Mouse (Mus musculus) forebrain, embryonic 15.5 days (tissue): ENCODE data around the gene Osbpl10. TPM values are rescaled to one million over a fixed set of nuclear protein-coding genes. Genes with fewer than 3 reads are reported as not detected.

Experiments used
- ATAC-seq: fragments of 200-750 bp; cut with Nextera tagmentation; replicated peaks from 2 replicates; pipeline ENCODE4 v1.8.0; 2017; ENCODE audit warnings: mild to moderate bottlenecking, moderate TSS enrichment, moderate library complexity
- H3K27ac ChIP-seq: fragments of 300-500 bp; sonication (generic); replicated peaks from 2 replicates; pipeline ENCODE4 v1.5.1; 2015; ENCODE audit warnings: mild to moderate bottlenecking, inconsistent platforms
- H3K27me3 ChIP-seq: fragments of 300-500 bp; sonication (generic); 2 replicates; pipeline ENCODE4 v1.6.1; 2015; ENCODE audit warnings: inconsistent platforms
- H3K36me3 ChIP-seq: fragments of 300-500 bp; sonication (generic); 2 replicates; pipeline ENCODE4 v1.6.1; 2015; ENCODE audit warnings: mild to moderate bottlenecking, inconsistent platforms
- H3K4me1 ChIP-seq: fragments of 300-500 bp; sonication (generic); 2 replicates; pipeline ENCODE4 v1.6.1; 2015; ENCODE audit warnings: inconsistent platforms
- H3K4me2 ChIP-seq: fragments of 300-500 bp; sonication (generic); replicated peaks from 2 replicates; pipeline ENCODE4 v1.6.1; 2015; ENCODE audit warnings: mild to moderate bottlenecking, inconsistent platforms
- H3K4me3 ChIP-seq: fragments of 300-500 bp; sonication (generic); 2 replicates; pipeline ENCODE4 v1.5.1; 2015; ENCODE audit warnings: mild to moderate bottlenecking, inconsistent platforms
- H3K9ac ChIP-seq: fragments of 300-500 bp; sonication (generic); replicated peaks from 2 replicates; pipeline ENCODE4 v1.6.1; 2015; ENCODE audit warnings: mild to moderate bottlenecking, inconsistent platforms
- H3K9me3 ChIP-seq: fragments of 300-500 bp; sonication (generic); 2 replicates; pipeline ENCODE4 v1.6.1; 2016; ENCODE audit warnings: inconsistent platforms
- WGBS: fragments of 180-500 bp; shearing (Covaris S2); methylation state at CpG from one replicate; pipeline ENCODE4 v1.1.7; 2015; ENCODE audit warnings: mixed read lengths; 5-methylcytosine and 5-hydroxymethylcytosine counted together
- polyA plus RNA-seq: library from polyadenylated mRNA; unstranded; fragments of >200 nt; fragmentation: Nextera tagmentation; extraction: Ambion mirVana; gene quantifications from 2 replicates; pipeline ENCODE4 v1.2.1, GENCODE M21; 2015

The Osbpl10 gene
- polyA plus RNA-seq: 1.9 and 2.6 TPM in 2 replicates

DNA sequence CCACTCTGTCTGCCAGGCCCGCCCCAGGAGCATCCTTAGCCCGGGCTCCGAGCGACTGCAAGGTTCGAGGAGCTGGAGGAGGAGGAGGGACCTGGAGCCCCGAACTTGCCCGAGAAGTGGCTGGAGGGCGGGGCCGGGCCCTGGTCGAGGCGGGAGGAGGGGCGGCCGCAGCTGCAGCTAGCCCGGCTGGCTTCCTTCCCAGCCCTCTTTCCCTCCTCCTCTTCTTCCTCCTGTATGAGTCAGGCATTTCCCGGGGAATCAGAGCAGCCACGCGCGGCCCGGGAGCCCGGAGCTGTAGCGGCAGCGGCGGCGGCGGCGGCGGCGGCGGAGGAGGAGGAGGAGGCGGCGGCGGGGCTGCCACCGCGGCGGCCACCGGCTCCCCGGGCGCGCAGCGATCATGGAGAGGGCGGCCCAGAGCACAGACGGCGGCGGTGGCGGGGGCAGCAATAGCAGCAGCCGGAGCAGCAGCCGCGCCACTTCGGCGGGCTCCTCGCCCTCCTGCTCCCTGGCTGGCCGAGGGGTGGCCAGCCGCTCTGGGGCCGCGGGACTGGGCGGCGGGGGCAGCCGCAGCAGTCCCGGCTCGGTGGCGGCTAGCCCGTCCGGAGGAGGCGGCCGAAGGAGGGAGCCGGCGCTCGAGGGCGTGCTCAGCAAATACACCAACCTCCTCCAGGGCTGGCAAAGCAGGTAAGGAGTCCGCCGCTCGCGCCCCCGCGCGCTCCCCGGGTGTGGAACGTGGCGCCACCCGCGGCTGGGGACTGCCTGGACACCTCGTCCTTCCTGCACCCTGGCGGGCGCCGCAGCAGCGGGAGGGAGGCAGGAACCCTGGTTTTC, at the start of gene Osbpl10:
Gene Osbpl10 (plus strand): TSS at position 289 of the 831 bp plus-strand sequence.
- ATAC-seq: peak; percentile 86
- Histone ChIP-seq H3K4me3 (peak within 1 kb of the TSS; percentile 71), H3K9ac (peak within 1 kb of the TSS; percentile 78), H3K27ac (peak within 1 kb of the TSS; percentile 70), H3K4me2 (peak within 1 kb of the TSS; percentile 78), H3K36me3 (no peaks in the 10 kb centered on the region), H3K27me3 (no peaks in the 10 kb centered on the region), H3K4me1 (peaks cover 16% of the 10 kb centered on the region), H3K9me3 (no peaks in the 10 kb centered on the region)
- 0% methylated on average over 41 of the region's 86 CpGs for WGBS

DNA sequence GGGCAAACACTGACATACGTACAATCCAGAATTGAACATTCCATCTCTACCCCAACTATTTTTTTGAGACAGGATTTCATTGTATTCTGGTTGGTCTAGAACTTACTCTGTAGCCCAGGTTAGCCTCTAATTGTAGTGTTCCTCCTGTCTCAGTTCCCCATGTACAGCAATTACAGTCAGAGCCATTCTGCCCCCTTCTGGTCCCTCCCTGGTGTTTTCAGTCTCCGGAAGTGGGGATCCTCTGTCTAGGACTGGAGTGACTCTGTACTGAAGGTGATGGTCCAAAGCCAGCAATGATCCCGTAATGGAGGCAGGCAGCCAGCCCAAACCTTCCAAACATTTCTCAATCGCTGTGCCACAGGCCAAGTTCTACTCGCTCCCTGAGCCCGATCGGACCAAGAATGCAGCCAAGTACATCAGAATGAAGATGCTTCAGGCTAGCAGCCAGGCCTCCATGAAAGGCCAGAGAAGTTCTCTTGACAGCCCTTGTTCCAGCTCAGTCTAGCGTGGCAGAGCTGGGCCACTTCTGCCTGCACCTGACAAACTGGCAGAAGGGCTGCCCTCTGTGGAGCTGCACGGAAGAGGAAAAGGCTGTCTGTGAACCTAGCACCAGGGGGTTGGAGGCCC, 47.8 kb upstream of the Osbpl10 start:
- Histone ChIP-seq H3K27ac (0 out of 2 replicates have a peak overlapping the region, but pooled peaks have one; percentile 17), H3K9ac (no peak overlapping the region), H3K4me3 (no peak overlapping the region), H3K27me3 (no peaks in the 10 kb centered on the region), H3K4me1 (peaks cover 21% of the 10 kb centered on the region), H3K4me2 (no peak overlapping the region), H3K9me3 (no peaks in the 10 kb centered on the region), H3K36me3 (no peaks in the 10 kb centered on the region)
- no peak for ATAC-seq
- 43% methylated on average over 9 of the region's 9 CpGs for WGBS

GRCm38 (mm10) chr9:114932607-114933006, 45.8 kb upstream of the Osbpl10 start:
- Histone ChIP-seq H3K4me3 (peak overlapping the region; percentile 78), H3K27me3 (no peaks in the 10 kb centered on the region), H3K4me1 (peaks cover 21% of the 10 kb centered on the region), H3K36me3 (no peaks in the 10 kb centered on the region), H3K4me2 (peak overlapping the region; percentile 89), H3K9me3 (no peaks in the 10 kb centered on the region), H3K27ac (no peak overlapping the region), H3K9ac (peak overlapping the region; percentile 63)
- ATAC-seq: no peak
- 24% methylated on average over 13 of the region's 13 CpGs for WGBS

DNA sequence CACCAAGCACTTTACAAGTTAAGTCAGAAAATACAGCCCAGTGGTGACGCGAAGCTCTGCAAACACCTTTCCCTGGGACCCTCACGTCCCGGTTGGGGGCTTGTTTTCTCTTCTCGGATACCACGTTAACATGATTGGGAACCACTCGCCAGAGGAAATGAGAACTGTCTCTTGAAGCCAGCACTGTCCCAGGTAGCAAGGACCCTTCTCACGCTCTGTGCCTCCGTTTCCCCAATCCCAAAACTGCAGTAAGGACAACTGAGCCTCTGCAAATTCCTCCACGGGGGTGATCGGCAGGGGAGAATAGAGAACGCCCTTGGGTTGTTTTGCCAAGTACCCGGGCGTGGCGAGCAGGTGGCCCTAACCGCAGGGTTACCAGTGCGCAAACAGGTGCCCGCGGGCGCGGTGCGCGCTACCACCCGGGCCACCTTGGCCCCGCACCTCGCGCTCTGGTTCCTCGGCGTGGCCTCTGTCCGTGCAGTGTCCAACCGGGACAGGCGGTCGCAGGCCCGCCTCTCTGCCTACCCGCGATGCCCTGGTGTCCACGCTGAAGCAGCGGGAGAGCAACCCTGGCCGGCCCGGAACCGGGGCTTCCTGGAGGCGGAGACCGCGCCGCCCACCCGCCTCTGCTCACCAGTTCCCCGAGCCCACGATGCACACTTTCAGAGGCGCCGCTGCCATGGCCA, 45.2 kb upstream of the Osbpl10 start:
- ATAC-seq: no peak; the same call in 1 of the 2 replicates
- Histone ChIP-seq H3K4me3 (peak overlapping the region; percentile 78), H3K27ac (peak overlapping the region; percentile 47), H3K36me3 (no peaks in the 10 kb centered on the region), H3K4me2 (peak overlapping the region; percentile 89), H3K9ac (peak overlapping the region; percentile 63), H3K9me3 (no peaks in the 10 kb centered on the region), H3K27me3 (no peaks in the 10 kb centered on the region), H3K4me1 (peaks cover 21% of the 10 kb centered on the region)
- under 1% methylated on average over 50 of the region's 50 CpGs for WGBS

GRCm38 (mm10) chr9:114933723-114934171, 44.6 kb upstream of the Osbpl10 start, which contains the start of gene Gpd1l:
Gene Gpd1l, minus strand, starts transcription at chr9:114933987.
- no peaks in the 10 kb centered on the region for H3K9me3 ChIP-seq
- H3K27me3 ChIP-seq: no peaks in the 10 kb centered on the region
- 0% methylated on average over 30 of the region's 30 CpGs for WGBS
- H3K4me2 ChIP-seq: peak within 1 kb of the TSS; percentile 89
- peak; percentile 98 for ATAC-seq
- peaks cover 21% of the 10 kb centered on the region for H3K4me1 ChIP-seq
- H3K9ac ChIP-seq: peak within 1 kb of the TSS; percentile 63
- no peaks in the 10 kb centered on the region for H3K36me3 ChIP-seq
- H3K4me3 ChIP-seq: peak within 1 kb of the TSS; percentile 78
- peak within 1 kb of the TSS; percentile 47 for H3K27ac ChIP-seq

- no peak; the same call in 1 of the 2 replicates for ATAC-seq
- 75% methylated on average over 11 of the region's 11 CpGs for WGBS
- Histone ChIP-seq H3K36me3 (no peaks in the 10 kb centered on the region), H3K9me3 (no peaks in the 10 kb centered on the region), H3K27ac (no peak overlapping the region), H3K4me3 (peak overlapping the region; percentile 78), H3K4me2 (peak overlapping the region; percentile 89), H3K27me3 (no peaks in the 10 kb centered on the region), H3K9ac (no peak overlapping the region), H3K4me1 (peaks cover 21% of the 10 kb centered on the region)
Measured at GRCm38 (mm10) chr9:114934231-114934630, 44.1 kb upstream of the Osbpl10 start.

- Histone ChIP-seq H3K4me3 (no peak overlapping the region), H3K4me2 (no peak overlapping the region), H3K9me3 (no peaks in the 10 kb centered on the region), H3K4me1 (peaks cover 21% of the 10 kb centered on the region), H3K27ac (no peak overlapping the region), H3K27me3 (no peaks in the 10 kb centered on the region), H3K9ac (no peak overlapping the region), H3K36me3 (no peaks in the 10 kb centered on the region)
- WGBS: 84% methylated on average over 4 of the region's 4 CpGs
- no peak for ATAC-seq
Measured at GRCm38 (mm10) chr9:114935321-114935720, 43.0 kb upstream of the Osbpl10 start.

- Histone ChIP-seq H3K36me3 (no peaks in the 10 kb centered on the region), H3K4me3 (no peak overlapping the region), H3K4me2 (no peak overlapping the region), H3K9ac (no peak overlapping the region), H3K9me3 (no peaks in the 10 kb centered on the region), H3K27ac (no peak overlapping the region), H3K4me1 (peaks cover 14% of the 10 kb centered on the region), H3K27me3 (no peaks in the 10 kb centered on the region)
- no peak for ATAC-seq
- 83% methylated on average over 2 of the region's 2 CpGs for WGBS
Measured at GRCm38 (mm10) chr9:114936687-114937086, 41.7 kb upstream of the Osbpl10 start.

DNA sequence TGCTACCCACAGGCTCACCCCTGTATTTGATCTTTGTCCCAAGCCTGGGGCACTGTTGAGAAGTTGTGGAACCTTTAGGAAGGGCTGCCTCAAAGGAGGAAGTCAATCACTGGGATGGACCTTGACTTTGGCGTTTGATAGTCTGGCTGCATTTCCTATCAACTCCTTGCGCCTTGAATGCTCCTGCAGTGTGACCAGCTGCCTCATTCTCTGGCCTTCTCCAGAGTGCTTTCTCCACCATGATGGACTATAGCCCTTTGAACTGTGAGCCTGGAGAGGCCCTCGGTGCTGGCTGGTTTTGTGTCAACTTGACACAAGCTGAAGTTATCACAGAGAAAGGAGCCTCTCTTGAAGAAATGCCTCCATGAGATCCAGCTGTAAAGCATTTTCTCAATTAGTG, 33.7 kb upstream of the Osbpl10 start:
- no peaks in the 10 kb centered on the region for H3K27me3 ChIP-seq
- no peaks in the 10 kb centered on the region for H3K36me3 ChIP-seq
- no peak overlapping the region for H3K27ac ChIP-seq
- H3K4me1 ChIP-seq: no peaks in the 10 kb centered on the region
- no peak overlapping the region for H3K4me2 ChIP-seq
- ATAC-seq: no peak
- 95% methylated on average over 3 of the region's 3 CpGs for WGBS
- no peaks in the 10 kb centered on the region for H3K9me3 ChIP-seq
- no peak overlapping the region for H3K4me3 ChIP-seq
- H3K9ac ChIP-seq: no peak overlapping the region

DNA sequence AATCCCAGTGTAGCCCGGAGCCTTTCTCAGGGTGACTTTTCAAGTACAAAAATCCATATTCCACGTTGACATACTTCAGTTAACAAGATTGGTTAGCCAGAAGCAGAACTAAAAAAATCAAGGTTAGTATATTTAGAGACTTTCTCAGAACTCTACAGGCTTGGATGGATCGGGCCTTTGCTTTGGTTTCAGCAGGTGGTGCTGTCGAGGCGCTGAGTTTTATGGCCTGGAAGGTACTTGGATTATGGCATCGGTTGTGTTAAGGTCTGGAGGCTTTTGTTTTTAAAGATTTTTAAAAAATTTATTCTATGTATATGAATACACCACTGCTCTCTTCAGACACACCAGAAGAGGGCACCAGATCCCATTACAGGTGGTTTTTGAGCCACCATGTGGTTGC, 32.8 kb upstream of the Osbpl10 start:
- H3K27ac ChIP-seq: no peak overlapping the region
- H3K4me2 ChIP-seq: no peak overlapping the region
- ATAC-seq: no peak
- no peak overlapping the region for H3K4me3 ChIP-seq
- no peaks in the 10 kb centered on the region for H3K27me3 ChIP-seq
- H3K9ac ChIP-seq: no peak overlapping the region
- WGBS: 88% methylated on average over 6 of the region's 6 CpGs
- H3K36me3 ChIP-seq: no peaks in the 10 kb centered on the region
- no peaks in the 10 kb centered on the region for H3K9me3 ChIP-seq
- no peaks in the 10 kb centered on the region for H3K4me1 ChIP-seq

DNA sequence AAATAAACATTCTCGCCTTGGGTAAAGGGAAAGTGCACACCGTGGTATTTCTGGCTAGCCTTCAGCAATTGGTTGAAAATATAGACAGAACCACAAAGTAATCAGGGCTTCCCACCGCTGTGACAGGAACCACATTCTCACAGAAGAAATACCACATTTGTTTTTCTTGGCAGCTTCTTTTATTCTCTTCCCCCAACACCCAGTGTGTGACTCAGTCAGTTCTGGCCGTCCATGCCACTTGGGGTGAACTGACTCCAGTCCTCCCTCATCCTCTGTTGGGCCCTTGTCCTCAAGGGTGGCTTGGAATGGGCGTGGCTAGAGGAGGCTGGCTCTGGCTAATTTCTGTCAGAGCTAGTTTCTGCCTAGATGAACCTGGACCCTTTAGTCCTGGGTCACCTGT, 30.0 kb upstream of the Osbpl10 start:
- Histone ChIP-seq H3K4me3 (no peak overlapping the region), H3K27me3 (no peaks in the 10 kb centered on the region), H3K27ac (no peak overlapping the region), H3K36me3 (no peaks in the 10 kb centered on the region), H3K9ac (no peak overlapping the region), H3K4me2 (no peak overlapping the region), H3K4me1 (no peaks in the 10 kb centered on the region), H3K9me3 (no peaks in the 10 kb centered on the region)
- ATAC-seq: no peak
- WGBS: 57% methylated on average over 5 of the region's 5 CpGs

DNA sequence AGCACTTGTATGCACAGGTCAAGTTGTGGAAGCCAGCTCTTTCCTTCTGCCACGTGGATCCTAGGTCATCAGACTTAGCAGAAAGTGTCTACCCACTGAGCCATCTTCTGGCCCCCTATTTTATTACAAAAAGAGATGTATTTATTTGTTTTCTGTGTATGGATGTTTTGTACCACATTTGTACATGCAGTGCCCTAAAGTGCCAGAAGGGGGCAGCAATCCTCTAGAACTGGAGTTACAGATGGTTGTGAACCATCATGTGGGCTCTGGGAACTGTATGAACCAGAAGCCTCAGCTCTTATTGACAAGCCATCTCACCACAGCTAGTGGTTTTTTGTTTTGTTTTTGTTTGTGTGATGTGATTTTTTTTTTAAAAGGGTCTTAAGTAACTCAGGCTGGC, 25.5 kb upstream of the Osbpl10 start:
- Histone ChIP-seq H3K9ac (no peak overlapping the region), H3K9me3 (no peaks in the 10 kb centered on the region), H3K4me2 (no peak overlapping the region), H3K4me1 (no peaks in the 10 kb centered on the region), H3K27ac (no peak overlapping the region), H3K36me3 (no peaks in the 10 kb centered on the region), H3K4me3 (no peak overlapping the region), H3K27me3 (no peaks in the 10 kb centered on the region)
- no peak for ATAC-seq
- WGBS: 50% methylated on average over 1 of the region's 1 CpGs
